Mouse (Mus musculus) midbrain, embryonic 13.5 days (tissue): ENCODE measurements at regions not wholly inside any gene's neighbourhood (a gene's known extent, or its start where the extent isn't known, plus 50 kb on each side); places are given as distances from the start of the nearest gene placed in this dataset.

ENCODE experiments used
- ATAC-seq: fragments of 200-750 bp; cut with Nextera tagmentation; 2 replicates; pipeline ENCODE4 v1.8.0; 2017; ENCODE audit warnings: mild to moderate bottlenecking, moderate TSS enrichment, moderate library complexity
- H3K27ac ChIP-seq: fragments of 300-500 bp; sonication (generic); 2 replicates; pipeline ENCODE4 v1.5.1; 2015; ENCODE audit warnings: inconsistent platforms, mild to moderate bottlenecking, moderate library complexity
- H3K27me3 ChIP-seq: fragments of 300-500 bp; sonication (generic); 2 replicates; pipeline ENCODE4 v1.6.1; 2015; ENCODE audit warnings: mild to moderate bottlenecking, inconsistent platforms
- H3K36me3 ChIP-seq: fragments of 300-500 bp; sonication (generic); 2 replicates; pipeline ENCODE4 v1.6.1; 2015; ENCODE audit warnings: mild to moderate bottlenecking, inconsistent platforms
- H3K4me1 ChIP-seq: fragments of 300-500 bp; sonication (generic); replicated peaks from 2 replicates; pipeline ENCODE4 v1.6.1; 2015; ENCODE audit warnings: inconsistent platforms
- H3K4me2 ChIP-seq: fragments of 300-500 bp; sonication (generic); replicated peaks from 2 replicates; pipeline ENCODE4 v1.6.1; 2015; ENCODE audit warnings: moderate library complexity, mild to moderate bottlenecking, inconsistent platforms
- H3K4me3 ChIP-seq: fragments of 300-500 bp; sonication (generic); replicated peaks from 2 replicates; pipeline ENCODE4 v1.5.1; 2015; ENCODE audit warnings: mild to moderate bottlenecking, inconsistent platforms
- H3K9ac ChIP-seq: fragments of 300-500 bp; sonication (generic); replicated peaks from 2 replicates; pipeline ENCODE4 v1.6.1; 2015; ENCODE audit warnings: mild to moderate bottlenecking, inconsistent platforms
- H3K9me3 ChIP-seq: fragments of 300-500 bp; sonication (generic); 2 replicates; pipeline ENCODE4 v1.6.1; 2016; ENCODE audit warnings: mild to moderate bottlenecking, inconsistent platforms
- WGBS: fragments of 180-500 bp; shearing (Covaris S2); methylation state at CpG from one replicate; pipeline ENCODE4 v1.1.7; 2015; 5-methylcytosine and 5-hydroxymethylcytosine counted together

GRCm38 (mm10) chr13:97676536-97677048, 83.8 kb downstream of the Gm10260 start:
- ATAC-seq, result no peak
- no peaks in the 10 kb centered on the region; the same call in 1 of the 2 replicates for H3K27me3 ChIP-seq
- WGBS, result 83% methylated on average over 8 of the region's 8 CpGs

GRCm38 (mm10) chr13:97673107-97673506, 87.3 kb downstream of the Gm10260 start:
- H3K9ac ChIP-seq, result no peak overlapping the region
- H3K4me2 ChIP-seq, result no peak overlapping the region
- H3K27ac ChIP-seq, result no peak overlapping the region
- no peak for ATAC-seq
- no peaks in the 10 kb centered on the region for H3K27me3 ChIP-seq
- WGBS, result 93% methylated on average over 5 of the region's 5 CpGs
- peaks cover 25% of the 10 kb centered on the region for H3K4me1 ChIP-seq
- no peaks in the 10 kb centered on the region for H3K36me3 ChIP-seq
- no peaks in the 10 kb centered on the region for H3K9me3 ChIP-seq
- no peak overlapping the region for H3K4me3 ChIP-seq

More at GRCm38 (mm10) chr13:97676536-97677048, 83.8 kb downstream of the Gm10260 start:
- no peaks in the 10 kb centered on the region for H3K9me3 ChIP-seq
- no peaks in the 10 kb centered on the region for H3K36me3 ChIP-seq
- peaks cover 11% of the 10 kb centered on the region for H3K4me1 ChIP-seq
- H3K4me2 ChIP-seq, result no peak overlapping the region
- no peak overlapping the region for H3K27ac ChIP-seq
- H3K9ac ChIP-seq, result no peak overlapping the region
- no peak overlapping the region for H3K4me3 ChIP-seq

DNA sequence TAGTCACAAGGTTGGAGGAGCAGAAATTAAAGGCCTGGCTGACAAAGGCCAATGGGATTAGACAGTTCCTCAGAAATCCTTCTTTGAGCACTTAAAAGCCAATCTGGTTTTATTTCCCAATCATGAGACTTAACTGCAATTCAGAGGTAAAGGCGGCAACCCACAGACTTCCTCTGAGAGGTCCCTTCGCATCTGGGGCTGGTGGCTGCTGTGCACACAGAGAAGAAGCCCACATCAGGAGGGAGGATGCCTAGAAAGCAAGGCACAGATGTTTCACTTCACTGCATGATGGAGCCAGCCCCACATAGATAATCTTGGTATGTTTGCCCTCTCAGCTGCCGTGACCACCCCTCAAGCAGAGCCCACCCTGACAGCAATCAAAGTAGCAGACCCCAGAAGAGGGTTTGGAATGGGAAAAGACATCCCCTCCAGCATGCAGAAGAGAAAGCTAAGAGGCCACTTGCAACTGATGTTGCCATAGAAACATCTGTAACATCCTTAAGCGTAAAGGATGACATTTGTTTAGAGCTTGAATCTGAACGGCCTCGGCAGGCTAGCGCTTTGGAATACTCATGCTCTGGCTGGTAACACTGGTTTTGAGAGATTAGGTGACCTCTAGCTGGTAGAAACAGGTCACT, 88.3 kb downstream of the Gm10260 start:
- no peak overlapping the region for H3K4me3 ChIP-seq
- H3K4me1 ChIP-seq, result peaks cover 25% of the 10 kb centered on the region
- 0 out of 2 replicates have a peak overlapping the region, but pooled peaks have one; percentile 7 for H3K27ac ChIP-seq
- H3K36me3 ChIP-seq, result no peaks in the 10 kb centered on the region
- no peak overlapping the region for H3K9ac ChIP-seq
- 38% methylated on average over 7 of the region's 7 CpGs for WGBS
- peak; percentile 52; the same call in 1 of the 2 replicates for ATAC-seq
- no peaks in the 10 kb centered on the region for H3K27me3 ChIP-seq
- no peak overlapping the region for H3K4me2 ChIP-seq
- H3K9me3 ChIP-seq, result no peaks in the 10 kb centered on the region

- H3K9me3 ChIP-seq, result no peaks in the 10 kb centered on the region
- no peak overlapping the region; the same call in 1 of the 2 replicates for H3K27ac ChIP-seq
- no peak overlapping the region for H3K9ac ChIP-seq
- H3K36me3 ChIP-seq, result no peaks in the 10 kb centered on the region
- H3K4me3 ChIP-seq, result no peak overlapping the region
- ATAC-seq, result no peak
- H3K27me3 ChIP-seq, result no peaks in the 10 kb centered on the region
- peaks cover 25% of the 10 kb centered on the region for H3K4me1 ChIP-seq
- 86% methylated on average over 8 of the region's 8 CpGs for WGBS
- no peak overlapping the region for H3K4me2 ChIP-seq
Observed at GRCm38 (mm10) chr13:97669366-97669765, 91.1 kb downstream of the Gm10260 start.

DNA sequence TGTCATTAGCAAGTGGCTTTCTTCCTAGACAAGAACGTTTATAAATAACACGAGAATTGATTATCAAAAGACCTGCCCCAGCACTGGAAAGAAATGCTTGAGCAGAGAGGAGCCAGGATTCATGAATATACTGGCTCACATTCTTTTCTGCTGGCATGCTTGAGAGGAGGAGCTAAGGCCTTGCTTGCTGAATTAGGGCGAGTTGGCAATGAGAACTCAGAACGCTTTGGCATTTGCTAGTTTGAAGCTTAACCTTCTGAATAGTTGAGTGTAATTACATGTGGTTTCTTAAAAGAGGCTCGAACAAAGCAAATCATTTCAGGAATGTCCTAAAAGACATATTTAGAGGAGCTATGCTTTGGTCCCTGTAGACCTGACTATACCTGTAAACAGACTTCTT, 91.5 kb downstream of the Gm10260 start:
- Histone ChIP-seq H3K36me3 (no peaks in the 10 kb centered on the region), H3K4me1 (peaks cover 25% of the 10 kb centered on the region), H3K9ac (no peak overlapping the region), H3K27me3 (no peaks in the 10 kb centered on the region), H3K4me3 (no peak overlapping the region), H3K4me2 (no peak overlapping the region), H3K9me3 (no peaks in the 10 kb centered on the region), H3K27ac (peak overlapping the region; percentile 45)
- 43% methylated on average over 5 of the region's 5 CpGs for WGBS
- ATAC-seq, result 0 out of 2 replicates have a peak, but pooled peaks have one; percentile 34

DNA sequence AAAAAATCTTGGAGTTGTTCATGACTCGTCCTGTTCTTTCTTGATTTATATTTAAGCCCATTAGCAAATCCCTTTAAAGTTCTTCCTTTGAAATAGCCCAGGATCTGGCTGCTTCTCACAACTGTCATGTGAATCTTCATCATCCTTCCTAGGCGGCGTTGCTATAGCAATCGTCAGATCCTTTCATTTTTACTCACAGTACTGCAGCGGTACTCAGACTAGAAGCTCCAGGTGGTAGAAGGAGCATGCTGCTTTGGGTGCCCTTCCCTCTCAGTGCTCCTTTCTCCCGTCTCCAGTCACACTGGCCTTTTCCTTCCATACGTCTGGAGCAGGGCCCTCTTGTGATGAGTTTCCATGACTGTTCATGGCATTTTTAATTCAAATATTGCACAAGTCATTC, 93.1 kb downstream of the Gm10260 start:
- H3K27me3 ChIP-seq, result no peaks in the 10 kb centered on the region
- H3K27ac ChIP-seq, result no peak overlapping the region
- ATAC-seq, result no peak
- no peak overlapping the region for H3K4me2 ChIP-seq
- no peaks in the 10 kb centered on the region for H3K36me3 ChIP-seq
- H3K4me3 ChIP-seq, result no peak overlapping the region
- H3K9ac ChIP-seq, result no peak overlapping the region
- WGBS, result 77% methylated on average over 7 of the region's 7 CpGs
- H3K4me1 ChIP-seq, result peaks cover 22% of the 10 kb centered on the region
- H3K9me3 ChIP-seq, result no peaks in the 10 kb centered on the region

GRCm38 (mm10) chr13:97666761-97667160, 93.7 kb downstream of the Gm10260 start:
- H3K4me2 ChIP-seq, result no peak overlapping the region
- H3K27me3 ChIP-seq, result no peaks in the 10 kb centered on the region
- ATAC-seq, result no peak
- H3K4me1 ChIP-seq, result peaks cover 17% of the 10 kb centered on the region
- no peaks in the 10 kb centered on the region for H3K9me3 ChIP-seq
- no peak overlapping the region for H3K27ac ChIP-seq
- H3K4me3 ChIP-seq, result no peak overlapping the region
- H3K9ac ChIP-seq, result no peak overlapping the region
- WGBS, result 94% methylated on average over 4 of the region's 4 CpGs
- H3K36me3 ChIP-seq, result no peaks in the 10 kb centered on the region

GRCm38 (mm10) chr13:97665226-97665625, 95.2 kb downstream of the Gm10260 start:
- H3K27me3 ChIP-seq, result no peaks in the 10 kb centered on the region
- no peak overlapping the region for H3K4me2 ChIP-seq
- peaks cover 18% of the 10 kb centered on the region for H3K4me1 ChIP-seq
- WGBS, result 93% methylated on average over 1 of the region's 1 CpGs
- no peak overlapping the region for H3K9ac ChIP-seq
- no peaks in the 10 kb centered on the region for H3K36me3 ChIP-seq
- no peak overlapping the region for H3K27ac ChIP-seq
- no peak for ATAC-seq
- no peaks in the 10 kb centered on the region for H3K9me3 ChIP-seq
- no peak overlapping the region for H3K4me3 ChIP-seq

DNA sequence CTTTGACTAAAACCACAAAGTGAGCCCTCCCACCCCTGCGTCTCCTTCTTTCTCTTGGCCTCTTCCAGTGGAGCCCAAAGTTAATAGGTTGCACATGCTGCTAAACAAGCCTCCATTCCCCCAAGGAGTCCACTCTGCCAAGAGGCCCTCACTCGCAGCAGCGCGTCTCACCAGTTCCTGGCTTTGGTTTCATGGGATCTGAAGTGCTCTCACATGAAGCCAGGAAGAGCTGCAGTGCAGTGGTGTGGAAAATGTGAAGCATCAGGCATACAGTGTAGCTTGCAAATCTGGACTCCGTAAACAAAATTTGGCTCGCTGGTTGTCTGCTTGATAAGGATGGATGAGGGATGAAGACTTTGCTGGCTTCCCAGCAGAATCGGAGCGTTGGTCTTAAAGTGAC, 97.7 kb downstream of the Gm10260 start:
- no peak overlapping the region for H3K4me3 ChIP-seq
- no peak for ATAC-seq
- no peak overlapping the region for H3K9ac ChIP-seq
- H3K27me3 ChIP-seq, result no peaks in the 10 kb centered on the region
- no peaks in the 10 kb centered on the region for H3K36me3 ChIP-seq
- H3K9me3 ChIP-seq, result no peaks in the 10 kb centered on the region
- no peak overlapping the region for H3K4me2 ChIP-seq
- H3K4me1 ChIP-seq, result peaks cover 5% of the 10 kb centered on the region
- H3K27ac ChIP-seq, result no peak overlapping the region
- WGBS, result 76% methylated on average over 8 of the region's 8 CpGs

GRCm38 (mm10) chr13:97656618-97657017, 103.8 kb downstream of the Gm10260 start:
- no peak for ATAC-seq
- H3K36me3 ChIP-seq, result no peaks in the 10 kb centered on the region
- no peak overlapping the region for H3K4me3 ChIP-seq
- H3K9ac ChIP-seq, result no peak overlapping the region
- no peak overlapping the region for H3K27ac ChIP-seq
- H3K4me1 ChIP-seq, result peaks cover 11% of the 10 kb centered on the region
- no peaks in the 10 kb centered on the region for H3K27me3 ChIP-seq
- 96% methylated on average over 2 of the region's 2 CpGs for WGBS
- no peak overlapping the region for H3K4me2 ChIP-seq
- H3K9me3 ChIP-seq, result no peaks in the 10 kb centered on the region

DNA sequence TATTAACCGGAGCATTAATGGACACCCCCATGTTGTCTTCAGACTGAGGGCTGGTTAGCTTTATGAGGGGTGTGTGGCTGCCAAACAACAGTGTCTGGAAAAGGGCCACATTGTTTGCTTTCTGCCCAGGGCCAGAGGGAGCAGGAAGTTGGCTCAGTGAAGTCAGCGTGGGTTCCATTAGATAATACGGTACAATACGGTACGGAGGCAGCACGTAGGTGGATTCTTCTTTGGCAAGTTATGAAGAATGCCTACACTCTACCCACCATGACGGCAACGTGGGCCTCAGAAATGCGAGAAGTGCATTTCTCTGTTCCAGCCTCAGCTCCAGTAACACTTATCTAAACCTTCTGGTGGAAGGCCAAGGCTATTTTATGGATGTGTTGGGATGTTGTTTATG, 108.2 kb downstream of the Gm10260 start:
- H3K27me3 ChIP-seq, result no peaks in the 10 kb centered on the region
- no peak overlapping the region for H3K9ac ChIP-seq
- H3K4me1 ChIP-seq, result peaks cover 7% of the 10 kb centered on the region; the same call in 1 of the 2 replicates
- no peak overlapping the region for H3K27ac ChIP-seq
- ATAC-seq, result no peak
- H3K9me3 ChIP-seq, result no peaks in the 10 kb centered on the region
- H3K4me3 ChIP-seq, result no peak overlapping the region
- 94% methylated on average over 9 of the region's 9 CpGs for WGBS
- H3K4me2 ChIP-seq, result no peak overlapping the region
- no peaks in the 10 kb centered on the region for H3K36me3 ChIP-seq

GRCm38 (mm10) chr13:97651761-97652160, 108.7 kb downstream of the Gm10260 start:
- Histone ChIP-seq H3K4me3 (no peak overlapping the region), H3K27ac (no peak overlapping the region), H3K27me3 (no peaks in the 10 kb centered on the region), H3K36me3 (no peaks in the 10 kb centered on the region), H3K4me2 (no peak overlapping the region), H3K9ac (no peak overlapping the region), H3K9me3 (no peaks in the 10 kb centered on the region), H3K4me1 (peaks cover 7% of the 10 kb centered on the region; the same call in 1 of the 2 replicates)
- no peak for ATAC-seq
- 33% methylated on average over 9 of the region's 9 CpGs for WGBS

GRCm38 (mm10) chr13:97651176-97651575, 109.3 kb downstream of the Gm10260 start:
- Histone ChIP-seq H3K27ac (no peak overlapping the region), H3K4me3 (no peak overlapping the region), H3K4me1 (peaks cover 7% of the 10 kb centered on the region; the same call in 1 of the 2 replicates), H3K27me3 (no peaks in the 10 kb centered on the region), H3K36me3 (no peaks in the 10 kb centered on the region), H3K9ac (no peak overlapping the region), H3K4me2 (no peak overlapping the region), H3K9me3 (no peaks in the 10 kb centered on the region)
- ATAC-seq, result no peak
- 94% methylated on average over 5 of the region's 5 CpGs for WGBS
